Mouse (Mus musculus) C2C12 (cell line): ENCODE results near the gene 3110082I17Rik.

Source experiments
- CTCF ChIP-seq: IDR thresholded peaks from one replicate; pipeline ENCODE4 v1.5.1; 2011; ENCODE audit not compliant: control insufficient read depth, insufficient read depth, insufficient read length
- MAX ChIP-seq: IDR thresholded peaks from one replicate; pipeline ENCODE4 v1.6.1; 2011; ENCODE audit warnings: mild to moderate bottlenecking, control low read depth
- MYOD1 ChIP-seq: IDR thresholded peaks from one replicate; pipeline ENCODE4 v1.6.1; 2011; ENCODE audit warnings: low read depth; ENCODE audit not compliant: control insufficient read depth, insufficient read length
- MYOG ChIP-seq: IDR thresholded peaks from one replicate; pipeline ENCODE4 v1.6.1; 2011; ENCODE audit not compliant: control insufficient read depth, insufficient read length; ENCODE audit errors: extremely low read depth

DNA sequence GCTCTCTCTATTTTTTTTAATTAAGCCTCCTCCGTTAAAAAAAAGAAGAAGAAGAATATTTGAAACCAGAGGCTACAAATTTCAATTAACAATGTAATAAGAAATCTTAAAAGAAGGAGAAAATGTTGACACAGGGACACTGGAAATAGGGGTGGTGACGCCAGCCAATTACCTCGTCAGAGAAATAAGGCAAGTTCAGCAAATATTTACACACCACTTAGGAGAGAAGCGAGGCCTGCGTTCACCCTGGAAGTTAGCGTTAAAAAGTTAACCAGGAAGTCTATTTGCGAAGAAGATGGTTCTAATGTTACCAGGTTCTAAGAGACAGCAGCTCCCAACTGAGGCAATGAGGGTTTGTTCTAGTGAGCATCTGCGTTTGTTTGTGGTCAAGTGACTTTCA lies 3.1 kb downstream of the 3110082I17Rik start:
- TF ChIP-seq CTCF (no peak), MYOD1 (no peak), MAX (no peak), MYOG (no peak)
